Mouse (Mus musculus) embryonic fibroblast, embryonic 13.5 days (primary cell): ENCODE measurements around the gene Prpf4b. TPM values are rescaled to one million over a fixed set of nuclear protein-coding genes. Genes with fewer than 3 reads are reported as not detected.
"Not testable (repeated sequence)": the region's sequence is repeated elsewhere in the genome, so short reads cannot be mapped to it uniquely, and the experiment has no call there.

Experiments
- H3K27ac ChIP-seq: 2 replicates; pipeline ENCODE4 v1.5.1; 2012; ENCODE audit warnings: low read length, control low read depth, inconsistent platforms; ENCODE audit not compliant: insufficient read depth
- H3K4me1 ChIP-seq: 2 replicates; pipeline ENCODE4 v1.6.1; 2011; ENCODE audit warnings: low read length; ENCODE audit not compliant: control insufficient read depth, insufficient read depth
- H3K4me3 ChIP-seq: 2 replicates; pipeline ENCODE4 v1.5.1; 2011; ENCODE audit warnings: mild to moderate bottlenecking, control low read depth, low read length; ENCODE audit not compliant: insufficient read depth
- CTCF ChIP-seq: IDR thresholded peaks from 2 replicates; pipeline ENCODE4 v1.5.1; 2011; ENCODE audit warnings: mild to moderate bottlenecking, control low read depth, low read length, moderate library complexity, borderline replicate concordance; ENCODE audit not compliant: insufficient read depth
- POLR2A ChIP-seq: IDR thresholded peaks from 2 replicates; pipeline ENCODE4 v1.6.1; 2011; ENCODE audit warnings: low read depth, mild to moderate bottlenecking, control low read depth, low read length, moderate library complexity
- polyA plus RNA-seq: library from polyadenylated mRNA; stranded (reverse); fragments of >200 nt; gene quantifications from 2 replicates; pipeline ENCODE4 v1.2.4, GENCODE M21; 2011; ENCODE audit warnings: low read depth; ENCODE audit not compliant: missing spikeins, insufficient read length

Gene Prpf4b
- polyA plus RNA-seq, 1 experiment, result 98.5 TPM

GRCm38 (mm10) chr13:34864420-34865169 is 10.5 kb upstream of the Prpf4b start:
- H3K4me3 ChIP-seq, result no peak overlapping the region
- H3K27ac ChIP-seq, result no peak overlapping the region
- no peaks in the 10 kb centered on the region for H3K4me1 ChIP-seq
- no peak for TF ChIP-seq CTCF
- no peak for TF ChIP-seq POLR2A

- no peaks in the 10 kb centered on the region for H3K4me1 ChIP-seq
- peak overlapping the region; percentile 40 for H3K4me3 ChIP-seq
- H3K27ac ChIP-seq, result peak overlapping the region; percentile 71
- TF ChIP-seq CTCF (no peak), POLR2A (peak; percentile 97)
Observed at GRCm38 (mm10) chr13:34873801-34874681, 1.1 kb upstream of the Prpf4b start.

- Histone ChIP-seq H3K4me3 (peak overlapping the region; percentile 100; the same call in 1 of the 2 replicates), H3K27ac (peak overlapping the region; percentile 97)
- not testable (repeated sequence) for H3K4me1 ChIP-seq
Observed at GRCm38 (mm10) chr13:34874736-34875135, 366 bp upstream of the Prpf4b start.

- no peak for TF ChIP-seq POLR2A
- TF ChIP-seq CTCF, result peak; percentile 34; the same call in 1 of the 2 replicates
- peak overlapping the region; percentile 100 for H3K4me3 ChIP-seq
Observed at GRCm38 (mm10) chr13:34875741-34876445, 791 bp downstream of the Prpf4b start.

GRCm38 (mm10) chr13:34876481-34876880 is 1.4 kb downstream of the Prpf4b start:
- no peak overlapping the region; the same call in 1 of the 2 replicates for H3K27ac ChIP-seq
- TF ChIP-seq POLR2A (no peak), CTCF (no peak)
- H3K4me3 ChIP-seq, result peak overlapping the region; percentile 100
- H3K4me1 ChIP-seq, result no peaks in the 10 kb centered on the region

More at GRCm38 (mm10) chr13:34875741-34876445, 791 bp downstream of the Prpf4b start:
- H3K4me1 ChIP-seq, result no peaks in the 10 kb centered on the region
- H3K27ac ChIP-seq, result peak overlapping the region; percentile 97

GRCm38 (mm10) chr13:34892871-34893270 is 17.8 kb downstream of the Prpf4b start:
- Histone ChIP-seq H3K27ac (no peak overlapping the region), H3K4me3 (no peak overlapping the region), H3K4me1 (no peaks in the 10 kb centered on the region)
- no peak for TF ChIP-seq POLR2A
- no peak for TF ChIP-seq CTCF

GRCm38 (mm10) chr13:34914614-34915013 is 39.5 kb downstream of the Prpf4b start:
- TF ChIP-seq CTCF, result no peak
- no peak for TF ChIP-seq POLR2A
- Histone ChIP-seq H3K4me1 (no peaks in the 10 kb centered on the region), H3K27ac (no peak overlapping the region), H3K4me3 (no peak overlapping the region)

- Histone ChIP-seq H3K27ac (no peak overlapping the region), H3K4me3 (peak overlapping the region; percentile 0; the same call in 1 of the 2 replicates), H3K4me1 (no peaks in the 10 kb centered on the region)
- TF ChIP-seq POLR2A (no peak), CTCF (no peak)
Observed at GRCm38 (mm10) chr13:34916520-34917167, 41.5 kb downstream of the Prpf4b start.

GRCm38 (mm10) chr13:34924210-34924609 is 49.1 kb downstream of the Prpf4b start, which contains the start of the genes Fam217a and 4933417A18Rik:
Gene Fam217a (minus strand): TSS chr13:34924310.
Gene 4933417A18Rik (plus strand): TSS chr13:34924409.
- Histone ChIP-seq H3K4me3 (no peak within 1 kb of the TSS), H3K4me1 (no peaks in the 10 kb centered on the region), H3K27ac (no peak within 1 kb of the TSS)
- no peak for TF ChIP-seq POLR2A
